ENCODE assay signal across 13 mouse cellular contexts in genomic region chr13:105249599-105249998, GRCm38 (mm10). TPM values are rescaled to one million over a fixed set of nuclear protein-coding genes. Genes with fewer than 3 reads are reported as not detected.
DNase-seq lines count a peak whose midpoint lies in the region; ATAC-seq lines count a peak whose summit lies in the region.
"Had no signal": no experiment of that assay in that cellular context is flagged by ENCODE, and none has a peak within 500 bp of the region (broad histone marks: within the 10 kb centered on the region; RNA-seq: fewer than 3 reads in every experiment).

No protein-coding gene starts in this region.

- no peak for DNase-seq in kidney, postnatal 25 days
- DNase-seq in ES-CJ7 (ENCODE audit: low read depth, low spot score), result peak; percentile 7
- DNase-seq in yolk sac, embryonic 10.5 days (ENCODE audit: low spot score), result no peak
- DNase-seq: adrenal gland, postnatal 10 days; B cell, adult 2 months; cerebellum, adult 18-20 months; kidney, adult 8-10 months had no signal

- no peak overlapping the region for H3K4me3 ChIP-seq in kidney, embryonic 14.5 days (ENCODE audit: low read length)
- H3K4me3 ChIP-seq in forebrain, embryonic 13.5 days, result peak overlapping the region; percentile 23
- H3K4me3 ChIP-seq in intestine, embryonic 16.5 days (ENCODE audit: low read length), result no peak overlapping the region
- H3K4me3 ChIP-seq: liver, embryonic 15.5 days had no signal

- no peaks in the 10 kb centered on the region for H3K4me1 ChIP-seq in kidney, embryonic 14.5 days (ENCODE audit: control insufficient read depth, insufficient read depth, low read length)
- H3K4me1 ChIP-seq in forebrain, embryonic 13.5 days, result peaks cover 27% of the 10 kb centered on the region
- no peaks in the 10 kb centered on the region for H3K4me1 ChIP-seq in intestine, embryonic 16.5 days (ENCODE audit: control insufficient read depth, insufficient read depth, low read length)
- H3K4me1 ChIP-seq: liver, embryonic 15.5 days had no signal

- no peaks in the 10 kb centered on the region for H3K27me3 ChIP-seq in kidney, embryonic 14.5 days (ENCODE audit: control insufficient read depth, insufficient read depth, low read length)
- no peaks in the 10 kb centered on the region for H3K27me3 ChIP-seq in forebrain, embryonic 13.5 days
- no peaks in the 10 kb centered on the region for H3K27me3 ChIP-seq in intestine, embryonic 16.5 days (replicated peaks; ENCODE audit: control insufficient read depth, insufficient read depth, low read length)
- H3K27me3 ChIP-seq: liver, embryonic 15.5 days had no signal

- H3K9ac ChIP-seq in kidney, embryonic 14.5 days (ENCODE audit: low read depth, low read length), result no peak overlapping the region
- H3K9ac ChIP-seq in forebrain, embryonic 13.5 days, result peak overlapping the region; percentile 45
- H3K9ac ChIP-seq in intestine, embryonic 16.5 days (ENCODE audit: low read depth, low read length), result no peak overlapping the region
- H3K9ac ChIP-seq: liver, embryonic 15.5 days had no signal

- H3K9me3 ChIP-seq in kidney, embryonic 14.5 days (ENCODE audit: control insufficient read depth, low read length), result no peaks in the 10 kb centered on the region
- no peaks in the 10 kb centered on the region for H3K9me3 ChIP-seq in forebrain, embryonic 13.5 days (replicated peaks)
- H3K9me3 ChIP-seq in intestine, embryonic 16.5 days (ENCODE audit: control insufficient read depth, low read length), result no peaks in the 10 kb centered on the region
- H3K9me3 ChIP-seq: liver, embryonic 15.5 days had no signal

- no peak overlapping the region for H3K4me2 ChIP-seq in kidney, embryonic 14.5 days (replicated peaks; ENCODE audit: low read depth, low read length)
- peak overlapping the region; percentile 48 for H3K4me2 ChIP-seq in forebrain, embryonic 13.5 days
- H3K4me2 ChIP-seq in intestine, embryonic 16.5 days (ENCODE audit: low read depth, low read length), result no peak overlapping the region
- H3K4me2 ChIP-seq: liver, embryonic 15.5 days had no signal

- no peaks in the 10 kb centered on the region for H3K36me3 ChIP-seq in kidney, embryonic 14.5 days (ENCODE audit: control insufficient read depth, insufficient read depth, low read length)
- H3K36me3 ChIP-seq in forebrain, embryonic 13.5 days (ENCODE audit: poor library complexity, severe bottlenecking), result peaks cover 16% of the 10 kb centered on the region
- no peaks in the 10 kb centered on the region for H3K36me3 ChIP-seq in intestine, embryonic 16.5 days (ENCODE audit: control insufficient read depth, insufficient read depth, low read length)
- H3K36me3 ChIP-seq: liver, embryonic 15.5 days had no signal

- ATAC-seq in kidney, embryonic 14.5 days (ENCODE audit: low FRiP score, low TSS enrichment), result 0 out of 2 replicates have a peak, but pooled peaks have one; percentile 35
- ATAC-seq in forebrain, embryonic 13.5 days, result peak; percentile 37
- 0 out of 2 replicates have a peak, but pooled peaks have one; percentile 22 for ATAC-seq in megakaryocyte-erythroid progenitor cell, adult 5-6 weeks (replicated peaks; ENCODE audit: low FRiP score, low TSS enrichment, poor library complexity, severe bottlenecking)
- ATAC-seq in intestine, embryonic 16.5 days, result no peak
- ATAC-seq in frontal cortex, adult (ENCODE audit: low TSS enrichment), result no peak

- WGBS in kidney, embryonic 14.5 days, result 90% methylated on average over 14 of the region's 14 CpGs
- WGBS in forebrain, embryonic 13.5 days, result 73% methylated on average over 14 of the region's 14 CpGs
- 80% methylated on average over 14 of the region's 14 CpGs for WGBS in intestine, embryonic 16.5 days

- no peak overlapping the region for H3K27ac ChIP-seq in kidney, embryonic 14.5 days (ENCODE audit: low read depth, low read length)
- peak overlapping the region; percentile 89 for H3K27ac ChIP-seq in forebrain, embryonic 13.5 days
- H3K27ac ChIP-seq in intestine, embryonic 16.5 days (ENCODE audit: low read length), result no peak overlapping the region
- H3K27ac ChIP-seq: liver, embryonic 15.5 days had no signal

RNA-seq across cellular contexts. Expression of gene Rnf180, which starts 45.0 kb away (rescaled TPM):
- polyA plus RNA-seq in kidney, embryonic 14.5 days (2014; fragmentation: Nextera tagmentation; extraction: Ambion mirVana), result 6.3 and 12.0 TPM in 2 replicates
- 25.5 and 26.4 TPM in 2 replicates for polyA plus RNA-seq in forebrain, embryonic 13.5 days (2015; fragmentation: Nextera tagmentation; extraction: Ambion mirVana)
- 3.1 and 3.8 TPM in 2 replicates for total RNA-seq in megakaryocyte-erythroid progenitor cell, adult 5-6 weeks (2014; fragmentation: Nextera tagmentation)
- total RNA-seq in megakaryocyte-erythroid progenitor cell, adult 5-6 weeks (2017), result 1.4 and 4.6 TPM in 2 replicates
- 1.9 and 2.4 TPM in 2 replicates for polyA plus RNA-seq in intestine, embryonic 16.5 days (2015; fragmentation: Nextera tagmentation; extraction: Ambion mirVana)

Comparison
In these comparisons a context has a peak if more than half of its experiments do, and no peak if none do; other contexts are left out.
1. ATAC-seq: peak in kidney, embryonic 14.5 days (single experiment), forebrain, embryonic 13.5 days (single experiment) and megakaryocyte-erythroid progenitor cell, adult 5-6 weeks (single experiment); none in intestine, embryonic 16.5 days (single experiment) and frontal cortex, adult (single experiment).